Mouse (Mus musculus): ENCODE results near the gene Atg9a. TPM values are rescaled to one million over a fixed set of nuclear protein-coding genes. Genes with fewer than 3 reads are reported as not detected.

Gene Atg9a
- polyA plus RNA-seq, 1 experiment from 2014 or later = 27.1 TPM

GRCm38 (mm10) chr1:75159540-75160255, 32.3 kb downstream of the Atg9a start:
- no peak for ATAC-seq (replicated peaks; ENCODE audit: insufficient number of reproducible peaks, insufficient read depth, low FRiP score, low read depth)
- Histone ChIP-seq H3K9me3 (replicated peaks) (no peaks in the 10 kb centered on the region), H3K9ac (no peak overlapping the region), H3K4me3 (no peak overlapping the region), H3K4me2 (no peak overlapping the region), H3K36me3 (no peaks in the 10 kb centered on the region), H3K4me1 (replicated peaks) (no peaks in the 10 kb centered on the region), H3K27me3 (no peaks in the 10 kb centered on the region), H3K27ac (no peak overlapping the region)
- 53% methylated on average over 5 of the region's 5 CpGs for WGBS

GRCm38 (mm10) chr1:75158990-75159389, 33.0 kb downstream of the Atg9a start:
- no peak overlapping the region for H3K9ac ChIP-seq
- no peak overlapping the region for H3K4me3 ChIP-seq
- no peak overlapping the region for H3K4me2 ChIP-seq
- no peaks in the 10 kb centered on the region for H3K36me3 ChIP-seq
- H3K27me3 ChIP-seq = no peaks in the 10 kb centered on the region
- no peaks in the 10 kb centered on the region for H3K4me1 ChIP-seq (replicated peaks)
- no peak overlapping the region for H3K27ac ChIP-seq
- ATAC-seq (replicated peaks; ENCODE audit: insufficient number of reproducible peaks, insufficient read depth, low FRiP score, low read depth) = no peak
- no peaks in the 10 kb centered on the region for H3K9me3 ChIP-seq (replicated peaks)

- no peak for ATAC-seq (replicated peaks; ENCODE audit: insufficient number of reproducible peaks, insufficient read depth, low FRiP score, low read depth)
- 39% methylated on average over 3 of the region's 3 CpGs for WGBS
- no peaks in the 10 kb centered on the region for H3K4me1 ChIP-seq (replicated peaks)
- H3K9ac ChIP-seq = no peak overlapping the region
- no peak overlapping the region for H3K4me2 ChIP-seq
- no peaks in the 10 kb centered on the region for H3K27me3 ChIP-seq
- no peaks in the 10 kb centered on the region for H3K36me3 ChIP-seq
- no peaks in the 10 kb centered on the region for H3K9me3 ChIP-seq (replicated peaks)
- no peak overlapping the region for H3K27ac ChIP-seq
- H3K4me3 ChIP-seq = no peak overlapping the region
These were observed 36.2 kb downstream of the Atg9a start for GRCm38 (mm10) chr1:75155837-75156236.

- peaks cover 2% of the 10 kb centered on the region; the same call in 1 of the 2 replicates for H3K4me1 ChIP-seq (replicated peaks)
- no peak overlapping the region for H3K9ac ChIP-seq
- H3K9me3 ChIP-seq (replicated peaks) = no peaks in the 10 kb centered on the region
- peaks cover 40% of the 10 kb centered on the region for H3K36me3 ChIP-seq
- no peak overlapping the region for H3K4me3 ChIP-seq
- H3K27me3 ChIP-seq = no peaks in the 10 kb centered on the region
- 80% methylated on average over 4 of the region's 4 CpGs for WGBS
- H3K27ac ChIP-seq = no peak overlapping the region
- ATAC-seq (replicated peaks; ENCODE audit: insufficient number of reproducible peaks, insufficient read depth, low FRiP score, low read depth) = no peak
- H3K4me2 ChIP-seq = no peak overlapping the region
These were observed 43.3 kb downstream of the Atg9a start for GRCm38 (mm10) chr1:75148727-75149126.

GRCm38 (mm10) chr1:75147411-75148135, 44.4 kb downstream of the Atg9a start:
- H3K36me3 ChIP-seq = peaks cover 40% of the 10 kb centered on the region
- H3K9ac ChIP-seq = no peak overlapping the region

GRCm38 (mm10) chr1:75145589-75145988, 46.4 kb downstream of the Atg9a start:
- peaks cover 17% of the 10 kb centered on the region for H3K4me1 ChIP-seq (replicated peaks)
- no peak overlapping the region for H3K4me3 ChIP-seq
- H3K36me3 ChIP-seq = peaks cover 40% of the 10 kb centered on the region
- no peaks in the 10 kb centered on the region for H3K27me3 ChIP-seq
- no peak overlapping the region for H3K27ac ChIP-seq
- no peak overlapping the region for H3K4me2 ChIP-seq
- WGBS = 87% methylated on average over 3 of the region's 3 CpGs
- ATAC-seq (replicated peaks; ENCODE audit: insufficient number of reproducible peaks, insufficient read depth, low FRiP score, low read depth) = no peak
- no peaks in the 10 kb centered on the region for H3K9me3 ChIP-seq (replicated peaks)
- H3K9ac ChIP-seq = no peak overlapping the region

More at GRCm38 (mm10) chr1:75147411-75148135, 44.4 kb downstream of the Atg9a start:
- H3K27ac ChIP-seq = no peak overlapping the region
- peaks cover 10% of the 10 kb centered on the region for H3K4me1 ChIP-seq (replicated peaks)
- H3K9me3 ChIP-seq (replicated peaks) = no peaks in the 10 kb centered on the region
- H3K4me3 ChIP-seq = no peak overlapping the region
- H3K27me3 ChIP-seq = no peaks in the 10 kb centered on the region
- no peak overlapping the region for H3K4me2 ChIP-seq
- WGBS = 69% methylated on average over 7 of the region's 7 CpGs
- no peak for ATAC-seq (replicated peaks; ENCODE audit: insufficient number of reproducible peaks, insufficient read depth, low FRiP score, low read depth)

- under 1% methylated on average over 90 of the region's 91 CpGs for WGBS
- H3K36me3 ChIP-seq = peaks cover 46% of the 10 kb centered on the region
- peak within 1 kb of the TSS; percentile 94 for H3K9ac ChIP-seq
- H3K4me1 ChIP-seq (replicated peaks) = peaks cover 22% of the 10 kb centered on the region
- H3K4me2 ChIP-seq = peak within 1 kb of the TSS; percentile 86
- H3K27me3 ChIP-seq = no peaks in the 10 kb centered on the region
- H3K27ac ChIP-seq = peak within 1 kb of the TSS; percentile 96
- H3K9me3 ChIP-seq (replicated peaks) = no peaks in the 10 kb centered on the region
- peak; percentile 88 for ATAC-seq (replicated peaks; ENCODE audit: insufficient number of reproducible peaks, insufficient read depth, low FRiP score, low read depth)
- peak within 1 kb of the TSS; percentile 90 for H3K4me3 ChIP-seq
These were observed 49.4 kb downstream of the Atg9a start, which contains the start of the genes Cnppd1 and Retreg2 for GRCm38 (mm10) chr1:75142301-75143261. Gene Cnppd1, minus strand, starts transcription at chr1:75142711. Gene Retreg2, plus strand, starts transcription at chr1:75142778.

- Histone ChIP-seq H3K4me1 (replicated peaks) (peaks cover 22% of the 10 kb centered on the region), H3K27ac (peak overlapping the region; percentile 96), H3K9ac (peak overlapping the region; percentile 94), H3K4me3 (peak overlapping the region; percentile 90), H3K9me3 (replicated peaks) (no peaks in the 10 kb centered on the region), H3K4me2 (peak overlapping the region; percentile 86), H3K36me3 (peaks cover 47% of the 10 kb centered on the region), H3K27me3 (no peaks in the 10 kb centered on the region)
- ATAC-seq (replicated peaks; ENCODE audit: insufficient number of reproducible peaks, insufficient read depth, low FRiP score, low read depth) = peak; percentile 28; the same call in 1 of the 2 replicates
- under 1% methylated on average over 53 of the region's 53 CpGs for WGBS
These were observed 50.4 kb downstream of the Atg9a start for GRCm38 (mm10) chr1:75141486-75142190.

GRCm38 (mm10) chr1:75140601-75141190, 51.3 kb downstream of the Atg9a start:
- no peak for ATAC-seq (replicated peaks; ENCODE audit: insufficient number of reproducible peaks, insufficient read depth, low FRiP score, low read depth)
- peak overlapping the region; percentile 90 for H3K4me3 ChIP-seq
- peaks cover 22% of the 10 kb centered on the region for H3K4me1 ChIP-seq (replicated peaks)
- peak overlapping the region; percentile 86 for H3K4me2 ChIP-seq
- no peaks in the 10 kb centered on the region for H3K9me3 ChIP-seq (replicated peaks)
- H3K9ac ChIP-seq = peak overlapping the region; percentile 94
- 57% methylated on average over 4 of the region's 4 CpGs for WGBS
- H3K36me3 ChIP-seq = peaks cover 46% of the 10 kb centered on the region
- peak overlapping the region; percentile 96 for H3K27ac ChIP-seq
- no peaks in the 10 kb centered on the region for H3K27me3 ChIP-seq

- Histone ChIP-seq H3K36me3 (peaks cover 36% of the 10 kb centered on the region), H3K4me2 (no peak overlapping the region)
- no peak for ATAC-seq (replicated peaks; ENCODE audit: insufficient number of reproducible peaks, insufficient read depth, low FRiP score, low read depth)
These were observed 53.5 kb downstream of the Atg9a start for GRCm38 (mm10) chr1:75138448-75138847.

More at GRCm38 (mm10) chr1:75138448-75138847, 53.5 kb downstream of the Atg9a start:
- Histone ChIP-seq H3K4me1 (replicated peaks) (peaks cover 17% of the 10 kb centered on the region), H3K4me3 (no peak overlapping the region), H3K9ac (no peak overlapping the region), H3K27ac (no peak overlapping the region), H3K9me3 (replicated peaks) (no peaks in the 10 kb centered on the region), H3K27me3 (no peaks in the 10 kb centered on the region)
- WGBS = 89% methylated on average over 2 of the region's 2 CpGs

All from heart, embryonic 15.5 days (tissue).